Mouse (Mus musculus): Measurements from ENCODE around the gene Ywhag.

DNA sequence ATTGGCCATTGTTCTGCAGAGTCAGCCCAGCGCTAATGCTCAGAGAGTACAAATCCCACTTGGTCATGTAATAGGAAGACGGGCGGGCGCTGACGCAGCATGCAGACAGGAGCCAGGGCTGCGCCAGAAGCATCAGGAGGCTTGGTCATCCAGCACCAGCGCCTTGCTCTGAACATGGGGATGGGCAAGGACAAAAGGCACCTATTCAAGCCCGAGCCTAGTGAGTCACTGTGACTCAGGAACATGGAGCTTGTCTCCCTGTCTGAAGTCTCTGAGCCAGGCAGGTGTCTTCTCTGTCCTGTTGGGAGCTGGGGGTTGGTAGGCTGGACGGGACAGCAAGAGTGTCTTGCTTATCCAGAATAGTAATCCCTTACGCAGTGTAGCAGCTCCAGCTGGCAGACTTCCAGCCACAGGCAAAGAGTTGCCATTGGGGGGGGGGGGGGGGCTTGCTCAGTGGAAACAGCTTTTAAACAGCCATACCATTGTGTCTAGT, 11.5 kb upstream of the Ywhag start:
- no peak for TF ChIP-seq EP300 (IDR thresholded peaks at IDR 0.05; ENCODE audit: insufficient read depth, low read depth, low read length)
- no peak for TF ChIP-seq POLR2A (IDR thresholded peaks at IDR 0.05; ENCODE audit: insufficient read depth, low read depth, low read length)

All from heart, adult 2 months (tissue).